Mouse (Mus musculus) gastrocnemius, adult 8-10 months (tissue): ENCODE measurements at regions not wholly inside any gene's neighbourhood (a gene's known extent, or its start where the extent isn't known, plus 50 kb on each side); places are given as distances from the start of the nearest gene placed in this dataset.

Experiments used
- DNase-seq, 2 experiments: peaks; one replicate each; pipeline ENCODE4 v3.0.0; 2022; ENCODE audit warnings: low spot score in 2 of 2

GRCm38 (mm10) chr10:61034056-61034455 is 55.1 kb upstream of the Pcbd1 start:
- no peak for DNase-seq

GRCm38 (mm10) chr10:61028598-61028997 is 60.5 kb upstream of the Pcbd1 start:
- no peak for DNase-seq

GRCm38 (mm10) chr10:61027215-61027614 is 61.9 kb upstream of the Pcbd1 start:
- DNase-seq = no peak

- no peak for DNase-seq
Observed at GRCm38 (mm10) chr10:61025061-61025460, 64.1 kb upstream of the Pcbd1 start.

GRCm38 (mm10) chr10:61024166-61024565 is 65.0 kb upstream of the Pcbd1 start:
- no peak for DNase-seq

- DNase-seq = no peak
Observed at GRCm38 (mm10) chr10:61023431-61023830, 65.7 kb upstream of the Pcbd1 start.

- DNase-seq = no peak
Observed at GRCm38 (mm10) chr10:61019566-61019965, 69.6 kb upstream of the Pcbd1 start.

GRCm38 (mm10) chr10:61012199-61012695 is 76.9 kb upstream of the Pcbd1 start:
- DNase-seq = no peak

- DNase-seq = no peak
Observed at GRCm38 (mm10) chr10:61010697-61011096, 78.4 kb upstream of the Pcbd1 start.

GRCm38 (mm10) chr10:61007403-61007802 is 81.7 kb upstream of the Pcbd1 start:
- DNase-seq = no peak

GRCm38 (mm10) chr10:61001745-61002160 is 87.4 kb upstream of the Pcbd1 start:
- DNase-seq = no peak

GRCm38 (mm10) chr10:60997393-60997792 is 91.7 kb upstream of the Pcbd1 start:
- no peak for DNase-seq

GRCm38 (mm10) chr10:60995908-60996640 is 93.1 kb upstream of the Pcbd1 start:
- no peak for DNase-seq

GRCm38 (mm10) chr10:60985109-60985576 is 104.0 kb upstream of the Pcbd1 start:
- no peak for DNase-seq

- DNase-seq = no peak
Observed at GRCm38 (mm10) chr10:60981770-60982169, 107.4 kb upstream of the Pcbd1 start.

GRCm38 (mm10) chr10:60973615-60974014 is 115.5 kb upstream of the Pcbd1 start:
- DNase-seq = no peak

GRCm38 (mm10) chr10:60964843-60965242 is 124.3 kb upstream of the Pcbd1 start:
- no peak for DNase-seq

- DNase-seq = no peak
Observed at GRCm38 (mm10) chr10:60957820-60958233, 126.4 kb upstream of the Unc5b start.

- no peak for DNase-seq
Observed at GRCm38 (mm10) chr10:60955467-60955866, 124.1 kb upstream of the Unc5b start.

- DNase-seq = no peak
Observed at GRCm38 (mm10) chr10:60952495-60952894, 121.1 kb upstream of the Unc5b start.

GRCm38 (mm10) chr10:60948983-60949677 is 117.7 kb upstream of the Unc5b start:
- DNase-seq = no peak

- DNase-seq = no peak
Observed at GRCm38 (mm10) chr10:60943074-60943473, 111.7 kb upstream of the Unc5b start.

- no peak for DNase-seq
Observed at GRCm38 (mm10) chr10:60938749-60939148, 107.4 kb upstream of the Unc5b start.
